Mouse (Mus musculus) kidney, adult 8-10 months (tissue): ENCODE results near the gene Ctbp2.

Experiments
- DNase-seq, 2 experiments: peaks; one replicate each; pipeline ENCODE4 v3.0.0; 2022

Gene Ctbp2

DNA sequence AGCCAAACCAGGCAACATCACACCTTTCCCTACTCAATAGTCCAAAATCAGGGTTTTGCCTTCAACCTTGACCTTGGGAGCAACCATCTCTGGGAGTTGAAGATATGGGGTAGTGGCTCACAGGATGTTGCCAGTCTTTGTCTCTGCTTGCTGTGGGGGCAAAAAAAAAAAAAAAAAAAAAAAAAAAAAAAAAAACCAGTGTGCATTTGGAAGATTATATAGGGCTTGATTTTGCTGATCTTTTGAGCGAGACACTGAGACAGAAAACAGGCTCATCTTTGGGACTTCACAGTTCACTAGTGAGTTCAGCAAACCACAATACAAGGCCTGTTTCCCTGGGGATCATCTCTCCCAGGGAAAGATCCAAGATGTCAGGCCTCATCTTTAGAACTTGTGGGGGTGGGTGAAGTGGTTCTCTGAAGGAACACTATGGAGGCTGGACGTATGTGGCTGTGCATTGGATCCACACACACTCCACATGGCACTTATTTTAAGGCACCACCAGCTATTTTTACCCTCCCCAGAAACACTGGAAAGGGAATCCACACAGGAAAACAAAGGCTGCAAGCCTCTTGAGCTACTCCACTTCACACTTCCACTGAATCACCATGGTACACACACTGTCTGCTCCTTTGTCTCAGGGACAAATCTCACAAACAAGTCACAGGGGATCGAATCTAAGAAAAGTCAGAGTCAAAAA, 84.4 kb downstream of the Ctbp2 start:
- DNase-seq: no peak

GRCm38 (mm10) chr7:133037618-133038017, 86.5 kb downstream of the Ctbp2 start:
- no peak for DNase-seq

GRCm38 (mm10) chr7:133037217-133037616, 86.9 kb downstream of the Ctbp2 start:
- DNase-seq: peak in 1 of 2 experiments; percentile 32

DNA sequence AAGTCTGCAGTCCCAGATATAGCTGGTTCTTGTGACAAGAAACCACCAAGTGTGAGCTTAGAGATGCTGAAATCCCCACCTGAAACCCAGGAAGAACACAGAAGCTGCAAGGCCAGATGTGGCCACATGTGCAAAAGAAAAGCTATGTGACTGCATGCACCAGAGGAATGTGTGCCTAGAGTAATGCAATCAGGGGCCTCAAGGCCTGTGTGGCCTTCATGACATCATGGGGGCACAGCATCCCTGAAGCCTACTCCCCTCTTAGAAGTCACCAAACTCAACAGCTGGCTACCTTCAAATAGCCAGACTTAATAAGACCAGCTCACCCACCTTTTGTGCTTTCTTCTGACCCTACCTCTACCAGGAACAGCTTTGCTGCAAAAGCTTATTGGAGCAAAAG, 88.3 kb downstream of the Ctbp2 start:
- no peak for DNase-seq

DNA sequence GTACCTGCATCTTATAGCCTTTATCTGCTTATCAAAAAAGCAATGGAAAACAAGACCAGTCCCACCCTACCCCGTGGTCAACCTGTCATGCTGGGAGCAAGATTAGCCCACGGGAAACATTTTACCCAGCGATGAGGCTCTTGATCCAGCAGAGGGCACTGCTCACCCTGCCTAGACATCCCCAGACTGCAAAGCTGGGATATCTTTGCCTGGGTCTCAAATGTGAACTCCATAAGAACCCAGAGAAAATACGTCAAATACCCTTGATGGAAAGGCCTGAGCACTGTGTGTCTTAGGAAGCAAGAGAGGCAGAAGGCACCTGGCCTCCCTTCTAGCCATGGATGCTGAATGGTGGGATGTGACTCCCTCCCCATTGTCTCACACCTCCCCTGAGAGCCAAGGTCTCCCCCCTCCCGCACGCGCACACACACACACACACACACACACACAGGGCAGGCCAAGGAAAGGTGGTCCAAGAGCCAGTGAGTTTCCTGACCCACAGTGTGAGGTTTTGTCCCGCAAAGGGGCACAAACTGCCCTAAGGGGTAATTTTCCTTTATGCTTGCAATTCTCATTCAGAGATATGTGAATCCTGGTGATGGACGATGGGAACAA, 91.5 kb downstream of the Ctbp2 start:
- peak in 1 of 2 experiments; percentile 65 for DNase-seq

DNA sequence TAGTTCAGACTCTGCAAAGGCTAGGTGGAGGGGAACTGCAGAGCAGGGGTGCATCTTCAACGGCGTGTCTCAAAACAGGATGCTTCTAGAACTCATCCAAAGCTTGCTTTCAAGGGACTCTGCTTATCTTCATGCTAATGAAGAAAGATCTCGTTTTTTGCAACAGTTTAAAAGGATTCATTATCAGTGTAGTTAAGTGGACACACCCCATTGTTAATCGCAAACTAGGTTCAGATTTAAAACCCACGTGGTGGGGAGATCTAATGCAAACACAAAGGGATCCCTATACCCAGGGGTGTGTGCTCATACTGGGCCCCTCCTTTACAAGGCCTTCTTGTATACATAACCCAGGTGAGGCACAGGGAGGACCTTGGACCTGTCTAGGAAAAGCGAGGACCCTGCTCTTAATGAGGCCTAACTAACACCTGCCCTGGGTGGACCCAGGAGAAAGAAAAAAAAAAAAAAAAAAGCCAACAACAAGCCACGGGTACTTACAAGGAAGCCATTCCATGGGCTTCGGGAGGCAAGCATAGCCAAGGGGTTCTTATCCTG, 94.6 kb downstream of the Ctbp2 start:
- DNase-seq: no peak

DNA sequence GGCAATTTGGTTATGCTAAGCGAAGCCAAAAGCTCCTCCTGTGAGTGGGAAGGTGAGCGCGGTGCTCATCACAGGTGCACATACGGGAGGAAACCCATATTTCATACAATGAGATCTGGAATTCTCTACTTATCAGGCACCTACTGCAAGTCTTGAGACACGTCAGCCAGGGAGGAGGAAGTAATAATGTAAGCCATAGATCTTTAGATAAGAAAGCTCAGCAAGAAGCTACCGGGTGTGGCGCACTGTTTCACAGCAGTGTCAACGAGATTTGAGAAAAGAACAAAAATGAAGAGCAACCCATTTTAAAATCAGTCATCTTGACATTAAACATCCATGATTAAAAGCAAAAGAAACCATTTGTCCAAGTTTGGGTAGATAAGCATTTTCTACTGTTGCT, 95.2 kb downstream of the Ctbp2 start:
- DNase-seq: no peak

DNA sequence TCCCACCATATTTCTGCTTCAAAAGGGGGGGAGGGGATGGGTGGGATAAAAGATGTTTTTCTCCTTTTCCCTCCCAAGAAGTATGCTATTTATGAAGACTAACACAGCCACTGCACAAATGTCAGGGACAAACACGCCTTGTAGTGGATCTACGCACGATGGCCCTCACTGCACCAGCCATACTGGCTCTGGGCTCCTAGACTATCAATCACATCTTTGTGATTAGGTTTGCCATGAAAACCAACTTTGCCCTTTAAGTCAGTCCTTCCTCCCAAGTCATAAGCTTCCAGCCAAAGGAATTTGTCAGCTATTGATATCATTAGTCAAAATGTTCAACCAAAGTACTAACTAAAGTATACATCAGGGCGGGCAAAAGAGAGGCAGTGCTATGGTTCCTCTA, 96.2 kb downstream of the Ctbp2 start:
- DNase-seq: no peak

- no peak for DNase-seq
These were observed 99.5 kb downstream of the Ctbp2 start for GRCm38 (mm10) chr7:133024694-133025093.

DNA sequence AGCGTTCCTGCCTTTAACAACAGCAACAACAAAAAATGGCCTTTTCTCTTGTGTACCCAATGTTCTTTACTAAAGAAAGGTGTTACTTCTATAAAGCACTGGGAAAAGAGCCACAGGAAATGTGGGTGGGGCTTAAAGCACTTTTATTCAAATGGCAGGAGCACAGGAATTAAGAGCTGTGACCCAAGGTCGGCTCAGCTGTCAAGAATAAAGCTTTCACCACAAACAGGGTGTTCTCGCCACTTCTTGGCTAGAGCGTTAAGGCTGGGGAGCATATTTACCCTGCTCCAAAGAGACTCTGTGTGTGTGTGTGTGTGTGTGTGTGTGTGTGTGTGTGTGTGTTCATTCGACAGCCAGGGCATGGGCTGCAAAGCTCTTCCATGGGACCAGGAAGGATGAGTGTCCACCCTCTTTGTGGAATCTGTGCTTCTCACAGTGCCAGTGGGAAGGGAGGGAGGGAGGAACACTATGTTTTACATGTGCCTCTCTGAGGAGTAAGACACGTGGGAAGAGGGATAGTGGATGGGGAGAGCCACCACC, 104.6 kb downstream of the Ctbp2 start:
- DNase-seq: no peak

DNA sequence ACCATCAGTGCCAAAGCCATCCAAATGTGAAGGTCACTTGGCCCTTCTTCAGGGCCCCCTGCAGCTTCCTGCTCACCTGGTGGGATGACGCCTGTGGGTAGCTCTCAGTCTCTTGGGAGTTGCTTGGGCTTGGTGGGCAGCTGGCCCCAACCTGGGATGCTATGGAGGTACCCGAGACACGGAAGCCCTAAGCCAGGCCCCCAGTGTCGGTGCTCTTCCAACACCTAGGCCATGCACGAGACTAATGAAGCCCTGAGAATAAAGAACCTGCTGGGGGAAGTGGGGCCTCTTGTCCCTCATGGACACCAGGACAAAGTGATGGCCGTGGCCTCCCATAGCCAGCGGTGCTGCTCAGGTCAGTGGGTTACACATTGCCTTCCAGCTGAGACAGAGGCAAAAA, 105.2 kb downstream of the Ctbp2 start:
- DNase-seq: no peak

DNA sequence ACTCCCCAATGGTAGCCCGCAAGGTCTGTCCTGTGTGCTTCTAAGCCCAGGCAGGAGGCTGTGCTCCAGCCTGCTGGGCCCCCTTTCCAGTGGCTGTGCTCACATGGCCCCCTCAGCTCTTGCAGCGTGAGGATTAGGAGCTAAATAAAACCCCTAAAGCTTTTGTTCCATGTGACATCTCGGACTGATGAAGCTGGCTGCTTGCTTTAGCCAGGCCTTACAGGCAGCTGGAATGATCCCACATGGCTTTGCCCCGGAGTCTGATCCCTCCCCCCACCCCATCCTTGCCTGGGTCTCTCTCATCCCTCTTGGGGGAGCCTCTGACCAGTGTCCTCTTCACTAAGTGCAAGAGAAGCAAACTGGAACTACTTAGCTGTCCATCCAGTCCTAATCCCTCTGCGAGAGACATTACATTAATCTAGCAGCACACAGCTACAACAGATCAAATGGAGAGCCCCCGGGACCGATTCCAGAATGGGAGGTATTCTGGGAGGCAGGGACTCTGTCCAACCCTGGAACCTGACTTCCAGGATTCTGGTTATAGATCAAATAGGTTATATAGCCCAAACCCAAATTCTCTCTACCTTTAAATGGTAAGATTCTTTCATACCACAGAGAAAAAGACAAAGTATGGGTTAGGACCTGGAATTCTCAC, 108.6 kb downstream of the Ctbp2 start:
- DNase-seq: no peak

DNA sequence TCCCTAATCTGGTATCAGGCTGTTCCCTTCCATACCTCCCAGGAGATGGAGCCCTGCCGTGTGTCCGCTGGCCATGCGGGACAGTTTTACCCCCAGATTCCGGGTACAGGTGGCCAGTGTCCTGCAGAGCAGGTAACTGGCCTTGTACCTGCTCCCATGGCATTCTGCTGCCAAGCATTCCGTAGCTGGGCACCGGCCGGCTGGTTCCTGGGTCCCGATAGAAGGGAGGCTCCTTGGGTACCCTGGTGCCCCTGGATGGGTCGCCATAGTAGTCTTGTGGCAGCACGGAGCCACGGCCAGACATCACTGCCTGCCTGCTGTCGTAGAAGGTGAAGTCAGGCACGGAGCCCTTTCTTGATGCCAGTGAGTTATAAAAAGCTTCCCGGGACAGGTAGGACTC, 109.5 kb downstream of the Ctbp2 start:
- no peak for DNase-seq

- no peak for DNase-seq
These were observed 110.2 kb downstream of the Ctbp2 start for GRCm38 (mm10) chr7:133013923-133014322.

- DNase-seq: no peak
These were observed 111.4 kb downstream of the Ctbp2 start for GRCm38 (mm10) chr7:133012637-133013366.

DNA sequence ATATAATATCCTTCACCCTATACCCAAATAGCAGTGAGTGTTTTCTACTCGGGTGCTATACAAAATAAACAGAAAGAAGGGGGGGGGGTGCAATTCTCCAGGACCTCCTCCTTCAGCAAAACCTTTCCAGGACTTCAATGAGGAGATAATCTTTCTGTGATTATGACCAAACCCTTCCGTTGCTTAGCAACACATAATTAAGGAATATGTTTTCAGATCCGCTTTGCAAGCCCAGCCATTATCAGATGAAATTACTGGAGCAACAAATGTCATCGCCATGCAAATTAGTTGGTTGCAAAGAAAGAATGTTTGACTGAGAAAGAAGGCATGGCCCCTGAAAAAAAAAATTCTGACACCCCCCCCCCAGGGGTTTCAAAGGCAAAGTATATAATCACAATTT, 112.5 kb downstream of the Ctbp2 start:
- no peak for DNase-seq

- DNase-seq: peak; percentile 18 to 24
These were observed 113.0 kb downstream of the Ctbp2 start for GRCm38 (mm10) chr7:133011191-133011590.

GRCm38 (mm10) chr7:133010477-133010876, 113.7 kb downstream of the Ctbp2 start:
- DNase-seq: no peak

- DNase-seq: peak; percentile 26 to 42
These were observed 114.5 kb downstream of the Ctbp2 start for GRCm38 (mm10) chr7:133009676-133010075.

GRCm38 (mm10) chr7:133008663-133009062, 115.5 kb downstream of the Ctbp2 start:
- no peak for DNase-seq

DNA sequence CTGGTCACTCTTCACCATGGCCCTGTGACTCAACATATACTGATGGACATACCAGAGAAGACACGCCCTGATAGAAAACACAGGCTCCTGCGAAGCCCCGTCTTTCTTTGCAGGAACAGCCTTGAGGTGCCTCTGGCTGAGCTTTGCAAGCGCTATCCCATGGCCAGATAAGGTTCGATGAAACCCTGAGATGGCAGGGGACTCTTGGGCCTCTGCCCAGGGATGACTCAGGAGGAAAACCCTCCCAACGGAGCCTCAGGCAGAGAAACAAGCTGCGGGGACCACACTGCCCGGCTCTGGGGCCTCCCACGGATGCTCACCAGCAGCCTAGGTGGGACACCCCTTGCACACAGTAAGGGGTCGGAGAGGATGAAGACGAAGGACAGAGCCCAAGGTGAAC, 116.8 kb downstream of the Ctbp2 start:
- DNase-seq: no peak

DNA sequence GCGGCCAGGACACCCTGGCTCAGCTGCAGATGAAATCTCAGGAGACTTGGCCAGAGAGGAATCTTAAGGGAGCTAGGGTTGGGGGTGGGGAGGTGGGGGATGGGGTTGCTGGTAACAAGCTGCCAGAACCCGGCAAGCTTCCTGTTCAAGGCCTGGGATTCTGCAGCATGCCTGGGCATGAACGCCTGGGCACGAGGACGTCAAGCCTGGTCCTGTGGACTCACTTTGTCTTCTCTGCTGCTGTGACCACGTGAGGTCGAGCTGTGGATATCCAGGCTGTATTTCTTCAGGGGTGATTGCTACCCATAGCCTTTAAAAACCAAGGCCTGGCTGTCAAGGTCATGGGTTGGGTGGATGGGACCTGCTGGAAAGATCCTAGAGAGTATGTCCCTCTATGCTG, 118.4 kb downstream of the Ctbp2 start:
- DNase-seq: no peak

- DNase-seq: peak; percentile 60 to 80
These were observed 120.7 kb downstream of the Ctbp2 start for GRCm38 (mm10) chr7:133003421-133003820.
